Mouse (Mus musculus) heart, embryonic 16.5 days (tissue): ENCODE results near the gene Lelp1. TPM values are rescaled to one million over a fixed set of nuclear protein-coding genes. Genes with fewer than 3 reads are reported as not detected.

ENCODE experiments used
- ATAC-seq: fragments of 200-750 bp; cut with Nextera tagmentation; replicated peaks from 2 replicates; pipeline ENCODE4 v1.8.0; 2017; ENCODE audit warnings: moderate number of reproducible peaks; ENCODE audit not compliant: insufficient read depth, low FRiP score; ENCODE audit errors: extremely low read depth
- H3K27ac ChIP-seq: fragments of 300-500 bp; sonication (generic); 2 replicates; pipeline ENCODE4 v1.5.1; 2014; ENCODE audit warnings: mild to moderate bottlenecking, low read length, control low read depth, moderate library complexity
- H3K27me3 ChIP-seq: fragments of 300-500 bp; sonication (generic); 2 replicates; pipeline ENCODE4 v1.6.1; 2014; ENCODE audit warnings: low read length, mixed read lengths; ENCODE audit not compliant: control insufficient read depth, insufficient read depth
- H3K36me3 ChIP-seq: fragments of 300-500 bp; sonication (generic); 2 replicates; pipeline ENCODE4 v1.6.1; 2014; ENCODE audit not compliant: control insufficient read depth, insufficient read depth
- H3K4me1 ChIP-seq: fragments of 300-500 bp; sonication (generic); 2 replicates; pipeline ENCODE4 v1.6.1; 2014; ENCODE audit warnings: low read length, mixed read lengths; ENCODE audit not compliant: control insufficient read depth, insufficient read depth
- H3K4me2 ChIP-seq: fragments of 300-500 bp; sonication (generic); 2 replicates; pipeline ENCODE4 v1.6.1; 2014; ENCODE audit warnings: low read depth, mild to moderate bottlenecking, control low read depth, low read length
- H3K4me3 ChIP-seq: fragments of 300-500 bp; sonication (generic); 2 replicates; pipeline ENCODE4 v1.5.1; 2014; ENCODE audit warnings: mild to moderate bottlenecking, control low read depth, low read length
- H3K9ac ChIP-seq: fragments of 300-500 bp; sonication (generic); 2 replicates; pipeline ENCODE4 v1.6.1; 2014; ENCODE audit warnings: low read length, control low read depth
- H3K9me3 ChIP-seq: fragments of 300-500 bp; sonication (generic); replicated peaks from 2 replicates; pipeline ENCODE4 v1.6.1; 2016; ENCODE audit warnings: low read length; ENCODE audit not compliant: control insufficient read depth
- WGBS: fragments of 180-500 bp; shearing (Covaris S2); extraction: QIAGEN DNeasy Blood & Tissue Kit; methylation state at CpG from one replicate; pipeline ENCODE4 v1.1.7; 2014; 5-methylcytosine and 5-hydroxymethylcytosine counted together
- polyA plus RNA-seq: library from polyadenylated mRNA; unstranded; fragments of >200 nt; fragmentation: Nextera tagmentation; extraction: Ambion mirVana; gene quantifications from 2 replicates; pipeline ENCODE4 v1.2.1, GENCODE M21; 2015

Lelp1 gene
- polyA plus RNA-seq = not detected in 2 replicates

GRCm38 (mm10) chr3:92142644-92143043 lies at the start of gene Lelp1:
Gene Lelp1, minus strand, starts transcription at chr3:92142744.
- 71% methylated on average over 1 of the region's 1 CpGs for WGBS

GRCm38 (mm10) chr3:92176880-92177279 lies 34.3 kb upstream of the Lelp1 start:
- Histone ChIP-seq H3K36me3 (no peaks in the 10 kb centered on the region), H3K4me2 (no peak overlapping the region), H3K9me3 (no peaks in the 10 kb centered on the region), H3K27ac (no peak overlapping the region), H3K9ac (no peak overlapping the region), H3K4me1 (no peaks in the 10 kb centered on the region), H3K27me3 (no peaks in the 10 kb centered on the region), H3K4me3 (no peak overlapping the region)
- WGBS = 79% methylated on average over 1 of the region's 1 CpGs
- ATAC-seq = no peak

More at GRCm38 (mm10) chr3:92142644-92143043, at the start of gene Lelp1:
- ATAC-seq = no peak
- H3K36me3 ChIP-seq = no peaks in the 10 kb centered on the region
- H3K27ac ChIP-seq = no peak within 1 kb of the TSS
- H3K4me3 ChIP-seq = no peak within 1 kb of the TSS
- no peak within 1 kb of the TSS for H3K9ac ChIP-seq
- no peaks in the 10 kb centered on the region for H3K4me1 ChIP-seq
- no peaks in the 10 kb centered on the region for H3K27me3 ChIP-seq
- no peaks in the 10 kb centered on the region for H3K9me3 ChIP-seq
- no peak within 1 kb of the TSS for H3K4me2 ChIP-seq

GRCm38 (mm10) chr3:92169847-92170246 lies 27.3 kb upstream of the Lelp1 start:
- WGBS = 71% methylated on average over 3 of the region's 3 CpGs
- no peak overlapping the region for H3K4me3 ChIP-seq
- H3K27ac ChIP-seq = no peak overlapping the region
- H3K27me3 ChIP-seq = no peaks in the 10 kb centered on the region
- no peaks in the 10 kb centered on the region for H3K36me3 ChIP-seq
- H3K4me1 ChIP-seq = no peaks in the 10 kb centered on the region
- no peak overlapping the region for H3K9ac ChIP-seq
- H3K4me2 ChIP-seq = no peak overlapping the region
- ATAC-seq = no peak
- no peaks in the 10 kb centered on the region for H3K9me3 ChIP-seq

- no peaks in the 10 kb centered on the region for H3K4me1 ChIP-seq
- H3K4me2 ChIP-seq = no peak overlapping the region
- H3K4me3 ChIP-seq = no peak overlapping the region
- no peaks in the 10 kb centered on the region for H3K9me3 ChIP-seq
- H3K36me3 ChIP-seq = no peaks in the 10 kb centered on the region
- H3K27me3 ChIP-seq = no peaks in the 10 kb centered on the region
- ATAC-seq = no peak
- H3K9ac ChIP-seq = no peak overlapping the region
- no peak overlapping the region for H3K27ac ChIP-seq
Observed at GRCm38 (mm10) chr3:92153322-92153721, 10.8 kb upstream of the Lelp1 start.

GRCm38 (mm10) chr3:92150631-92151277 lies 8.2 kb upstream of the Lelp1 start:
- Histone ChIP-seq H3K4me2 (no peak overlapping the region), H3K4me1 (no peaks in the 10 kb centered on the region), H3K36me3 (no peaks in the 10 kb centered on the region), H3K27me3 (no peaks in the 10 kb centered on the region), H3K9me3 (no peaks in the 10 kb centered on the region), H3K27ac (no peak overlapping the region), H3K9ac (no peak overlapping the region), H3K4me3 (no peak overlapping the region)
- 23% methylated on average over 8 of the region's 8 CpGs for WGBS
- 0 out of 2 replicates have a peak, but pooled peaks have one; percentile 75 for ATAC-seq

GRCm38 (mm10) chr3:92147913-92148312 lies 5.4 kb upstream of the Lelp1 start:
- no peak for ATAC-seq
- Histone ChIP-seq H3K27ac (no peak overlapping the region), H3K9me3 (no peaks in the 10 kb centered on the region), H3K4me3 (no peak overlapping the region), H3K4me2 (no peak overlapping the region), H3K4me1 (no peaks in the 10 kb centered on the region), H3K36me3 (no peaks in the 10 kb centered on the region), H3K9ac (no peak overlapping the region), H3K27me3 (no peaks in the 10 kb centered on the region)
- 63% methylated on average over 5 of the region's 5 CpGs for WGBS

GRCm38 (mm10) chr3:92147420-92147819 lies 4.9 kb upstream of the Lelp1 start:
- H3K4me1 ChIP-seq = no peaks in the 10 kb centered on the region
- no peak overlapping the region for H3K4me3 ChIP-seq
- no peak overlapping the region for H3K4me2 ChIP-seq
- H3K27ac ChIP-seq = no peak overlapping the region
- no peaks in the 10 kb centered on the region for H3K27me3 ChIP-seq
- H3K36me3 ChIP-seq = no peaks in the 10 kb centered on the region
- WGBS = 40% methylated on average over 2 of the region's 2 CpGs
- H3K9me3 ChIP-seq = no peaks in the 10 kb centered on the region
- ATAC-seq = no peak
- no peak overlapping the region for H3K9ac ChIP-seq

- Histone ChIP-seq H3K27me3 (no peaks in the 10 kb centered on the region), H3K9ac (no peak within 1 kb of the TSS), H3K9me3 (no peaks in the 10 kb centered on the region), H3K36me3 (no peaks in the 10 kb centered on the region), H3K4me1 (no peaks in the 10 kb centered on the region), H3K27ac (no peak within 1 kb of the TSS), H3K4me3 (no peak within 1 kb of the TSS), H3K4me2 (no peak within 1 kb of the TSS)
- WGBS = 75% methylated on average over 5 of the region's 5 CpGs
- no peak for ATAC-seq
Observed at GRCm38 (mm10) chr3:92123847-92124246, 18.7 kb downstream of the Lelp1 start, which contains the start of gene Prr9. Gene Prr9, minus strand, starts transcription at chr3:92123947.

- no peak overlapping the region for H3K9ac ChIP-seq
- H3K36me3 ChIP-seq = no peaks in the 10 kb centered on the region
- WGBS = 59% methylated on average over 3 of the region's 3 CpGs
- no peak for ATAC-seq
- no peaks in the 10 kb centered on the region for H3K9me3 ChIP-seq
- H3K4me3 ChIP-seq = no peak overlapping the region
- H3K4me2 ChIP-seq = no peak overlapping the region
- no peaks in the 10 kb centered on the region for H3K4me1 ChIP-seq
- H3K27me3 ChIP-seq = no peaks in the 10 kb centered on the region
- no peak overlapping the region for H3K27ac ChIP-seq
Observed at GRCm38 (mm10) chr3:92120902-92121301, 21.6 kb downstream of the Lelp1 start.
